Mouse (Mus musculus): ENCODE results near the gene Fbxo42. TPM values are rescaled to one million over a fixed set of nuclear protein-coding genes. Genes with fewer than 3 reads are reported as not detected.
A peak's percentile ranks its signal among the peaks of the same experiment; 100 is the strongest.
"Not testable (repeated sequence)": the region's sequence is repeated elsewhere in the genome, so short reads cannot be mapped to it uniquely, and the experiment has no call there.

Gene Fbxo42
- polyA plus RNA-seq, 1 experiment from 2014 or later, result 11.6 TPM

DNA sequence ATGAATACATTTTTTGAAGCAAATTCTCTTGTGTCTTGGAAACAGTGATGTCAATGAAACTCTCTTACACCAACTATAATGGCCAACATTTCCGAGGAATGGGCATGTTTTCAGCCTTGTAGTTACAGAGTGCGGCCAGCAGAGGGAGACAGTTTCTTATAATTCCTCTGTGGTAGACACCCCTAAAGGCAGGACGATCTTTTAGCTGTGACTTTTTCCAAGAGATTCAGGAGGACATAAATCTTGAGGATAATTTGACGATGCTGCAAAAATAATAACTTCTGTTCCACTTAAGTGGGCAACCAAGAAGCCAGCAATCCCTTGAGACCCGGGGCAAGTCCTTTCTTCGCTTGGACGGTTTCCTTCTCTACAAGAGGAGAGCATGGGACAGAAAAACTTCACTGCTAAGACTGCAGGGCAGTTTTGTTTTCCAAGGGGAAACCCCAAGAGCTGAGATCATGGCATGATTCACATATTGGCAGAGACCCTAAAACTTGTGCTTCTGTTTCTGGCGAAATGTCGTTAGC is 5.4 kb upstream of the Fbxo42 start:
- WGBS (ENCODE audit: missing documents), result 17% methylated on average over 9 of the region's 9 CpGs
- no peak overlapping the region for H3K27ac ChIP-seq

DNA sequence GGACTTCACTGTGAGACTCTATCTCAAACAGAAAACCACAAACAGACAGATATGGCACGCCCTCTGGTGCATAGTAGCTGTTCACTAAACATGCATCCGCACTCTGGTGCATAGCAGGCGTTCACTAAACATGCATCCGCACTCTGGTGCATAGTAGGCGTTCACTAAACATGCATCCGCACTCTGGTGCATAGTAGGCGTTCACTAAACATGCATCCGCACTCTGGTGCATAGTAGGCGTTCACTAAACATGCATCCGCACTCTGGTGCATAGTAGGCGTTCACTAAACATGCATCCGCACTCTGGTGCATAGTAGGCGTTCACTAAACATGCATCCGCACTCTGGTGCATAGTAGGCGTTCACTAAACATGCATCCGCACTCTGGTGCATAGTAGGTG is 2.6 kb upstream of the Fbxo42 start:
- H3K79me2 ChIP-seq (ENCODE audit: inconsistent target), result peaks cover 21% of the 10 kb centered on the region
- no CpG with 5 or more reads among the region's 16 CpGs for WGBS (ENCODE audit: missing documents)
- H3K27ac ChIP-seq, result not testable (repeated sequence)

More for the DNA sequence above, 5.4 kb upstream of the Fbxo42 start:
- H3K4me3 ChIP-seq (ENCODE audit: inconsistent target), result no peak overlapping the region
- H3K79me2 ChIP-seq (ENCODE audit: inconsistent target), result peaks cover 17% of the 10 kb centered on the region
- no peaks in the 10 kb centered on the region for H3K36me3 ChIP-seq (ENCODE audit: inconsistent target)

DNA sequence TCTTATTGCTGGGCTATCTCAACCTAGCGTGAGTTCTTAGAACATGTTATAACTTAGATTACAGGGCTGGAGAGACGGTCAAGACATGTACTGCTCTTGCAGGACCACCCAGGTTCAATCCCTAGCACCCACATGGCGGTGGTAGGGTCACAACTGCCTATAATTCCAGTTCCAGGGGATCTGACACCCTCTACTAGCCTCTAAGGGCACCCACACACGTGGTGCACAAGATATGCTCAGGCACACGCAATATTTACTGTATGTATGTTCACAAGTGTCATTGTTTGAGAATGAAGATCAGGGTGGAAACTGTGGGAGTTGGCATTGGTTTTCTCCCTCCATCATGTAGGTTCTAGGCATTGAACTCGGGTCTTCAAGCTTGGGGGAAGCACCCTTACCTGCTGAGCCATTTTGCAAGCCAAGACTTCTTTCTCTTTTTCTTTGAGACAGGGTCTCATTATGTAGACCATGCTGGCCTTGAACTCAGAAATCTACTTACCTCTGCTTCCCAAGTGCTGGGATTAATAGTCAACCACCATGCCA is 1.2 kb upstream of the Fbxo42 start:
- Histone ChIP-seq H3K27ac (peak overlapping the region; percentile 86), H3K79me2 (ENCODE audit: inconsistent target) (peaks cover 35% of the 10 kb centered on the region), H3K36me3 (ENCODE audit: inconsistent target) (no peaks in the 10 kb centered on the region), H3K4me3 (ENCODE audit: inconsistent target) (peak overlapping the region; percentile 45; the same call in 1 of the 2 replicates)
- 94% methylated on average over 6 of the region's 6 CpGs for WGBS (ENCODE audit: missing documents)

More for the DNA sequence above, 2.6 kb upstream of the Fbxo42 start:
- not testable (repeated sequence) for H3K36me3 ChIP-seq (ENCODE audit: inconsistent target); H3K4me3 ChIP-seq (ENCODE audit: inconsistent target)

GRCm38 (mm10) chr4:141148009-141148801 is 492 bp downstream of the Fbxo42 start:
- Histone ChIP-seq H3K4me3 (ENCODE audit: inconsistent target) (peak overlapping the region; percentile 66), H3K36me3 (ENCODE audit: inconsistent target) (no peaks in the 10 kb centered on the region), H3K79me2 (ENCODE audit: inconsistent target) (peaks cover 51% of the 10 kb centered on the region), H3K27ac (peak overlapping the region; percentile 29)
- WGBS (ENCODE audit: missing documents), result 1% methylated on average over 48 of the region's 66 CpGs

DNA sequence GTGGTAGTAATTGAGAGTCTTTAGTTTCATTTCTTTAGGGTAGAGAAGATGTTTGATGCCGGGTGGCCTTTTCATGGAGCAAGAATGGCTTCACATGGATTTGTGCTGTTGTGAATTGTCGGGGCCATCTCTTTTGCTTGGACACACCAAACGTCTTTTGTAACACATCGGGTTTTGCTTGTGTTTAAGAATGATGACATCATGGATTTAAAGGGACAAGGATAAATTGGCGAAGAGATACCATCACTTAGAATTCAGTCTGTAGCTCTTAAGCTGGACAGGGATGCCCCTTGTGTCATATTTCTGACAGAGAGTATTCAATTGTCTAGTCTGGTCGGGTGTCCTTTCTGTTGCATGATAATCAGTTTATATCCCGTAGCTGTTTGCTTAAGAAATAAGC is 1.4 kb downstream of the Fbxo42 start:
- Histone ChIP-seq H3K79me2 (ENCODE audit: inconsistent target) (peaks cover 61% of the 10 kb centered on the region), H3K36me3 (ENCODE audit: inconsistent target) (no peaks in the 10 kb centered on the region), H3K27ac (peak overlapping the region; percentile 29; the same call in 1 of the 2 replicates), H3K4me3 (ENCODE audit: inconsistent target) (peak overlapping the region; percentile 66)
- 41% methylated on average over 7 of the region's 7 CpGs for WGBS (ENCODE audit: missing documents)

DNA sequence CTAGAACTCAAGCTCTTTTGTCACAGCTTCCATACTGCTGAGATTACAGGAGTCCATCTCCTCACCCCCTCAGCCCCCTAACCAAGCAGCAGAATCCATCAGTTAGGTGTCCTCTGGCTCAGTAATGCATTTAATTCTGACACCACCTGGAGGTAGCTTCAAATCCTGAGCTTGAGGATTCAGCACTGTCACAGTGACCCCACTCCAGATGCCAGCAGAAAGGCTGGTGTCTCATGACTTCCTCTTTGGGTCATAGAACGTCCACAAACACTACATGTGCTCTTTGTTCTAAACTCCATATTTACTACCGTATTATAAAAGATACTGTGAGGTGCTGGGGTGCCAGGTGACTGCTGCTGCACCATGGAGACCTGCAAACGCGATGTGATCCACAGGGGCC is 9.8 kb downstream of the Fbxo42 start:
- Histone ChIP-seq H3K79me2 (ENCODE audit: inconsistent target) (peaks cover 100% of the 10 kb centered on the region), H3K36me3 (ENCODE audit: inconsistent target) (no peaks in the 10 kb centered on the region), H3K27ac (peak overlapping the region; percentile 78), H3K4me3 (ENCODE audit: inconsistent target) (no peak overlapping the region)
- 26% methylated on average over 4 of the region's 4 CpGs for WGBS (ENCODE audit: missing documents)

GRCm38 (mm10) chr4:141158609-141159008 is 10.9 kb downstream of the Fbxo42 start:
- no peaks in the 10 kb centered on the region for H3K36me3 ChIP-seq (ENCODE audit: inconsistent target)
- peaks cover 100% of the 10 kb centered on the region for H3K79me2 ChIP-seq (ENCODE audit: inconsistent target)
- peak overlapping the region; percentile 78 for H3K27ac ChIP-seq
- H3K4me3 ChIP-seq (ENCODE audit: inconsistent target), result no peak overlapping the region
- 87% methylated on average over 2 of the region's 2 CpGs for WGBS (ENCODE audit: missing documents)

GRCm38 (mm10) chr4:141159093-141159492 is 11.4 kb downstream of the Fbxo42 start:
- no peaks in the 10 kb centered on the region for H3K36me3 ChIP-seq (ENCODE audit: inconsistent target)
- H3K4me3 ChIP-seq (ENCODE audit: inconsistent target), result no peak overlapping the region
- 46% methylated on average over 11 of the region's 11 CpGs for WGBS (ENCODE audit: missing documents)
- H3K79me2 ChIP-seq (ENCODE audit: inconsistent target), result peaks cover 100% of the 10 kb centered on the region
- H3K27ac ChIP-seq, result peak overlapping the region; percentile 78

DNA sequence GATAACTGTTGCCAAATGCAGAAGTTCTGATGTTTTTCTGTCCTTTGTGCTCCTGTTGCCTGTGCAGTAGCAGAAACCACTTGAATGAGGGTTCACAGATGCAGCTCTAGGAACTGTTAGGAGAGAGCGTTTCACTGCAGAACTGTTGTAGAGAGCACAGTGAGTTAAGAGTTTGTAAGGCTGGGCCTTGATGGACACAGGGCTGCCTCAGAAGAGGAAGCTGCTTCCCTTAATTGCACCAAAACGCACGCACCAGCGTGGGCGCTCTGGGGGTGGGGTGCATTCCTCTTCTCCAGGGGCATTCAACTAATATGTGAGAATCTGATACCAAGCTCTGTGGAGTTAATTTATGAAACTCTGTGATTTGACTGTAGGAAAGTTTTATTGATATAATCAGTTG is 12.0 kb downstream of the Fbxo42 start:
- WGBS (ENCODE audit: missing documents), result 6% methylated on average over 5 of the region's 5 CpGs
- Histone ChIP-seq H3K27ac (peak overlapping the region; percentile 78), H3K4me3 (ENCODE audit: inconsistent target) (no peak overlapping the region), H3K79me2 (ENCODE audit: inconsistent target) (peaks cover 100% of the 10 kb centered on the region), H3K36me3 (ENCODE audit: inconsistent target) (no peaks in the 10 kb centered on the region)

GRCm38 (mm10) chr4:141160193-141160592 is 12.5 kb downstream of the Fbxo42 start:
- H3K4me3 ChIP-seq (ENCODE audit: inconsistent target), result no peak overlapping the region
- H3K36me3 ChIP-seq (ENCODE audit: inconsistent target), result no peaks in the 10 kb centered on the region
- H3K79me2 ChIP-seq (ENCODE audit: inconsistent target), result peaks cover 100% of the 10 kb centered on the region
- peak overlapping the region; percentile 78 for H3K27ac ChIP-seq
- 54% methylated on average over 4 of the region's 4 CpGs for WGBS (ENCODE audit: missing documents)

DNA sequence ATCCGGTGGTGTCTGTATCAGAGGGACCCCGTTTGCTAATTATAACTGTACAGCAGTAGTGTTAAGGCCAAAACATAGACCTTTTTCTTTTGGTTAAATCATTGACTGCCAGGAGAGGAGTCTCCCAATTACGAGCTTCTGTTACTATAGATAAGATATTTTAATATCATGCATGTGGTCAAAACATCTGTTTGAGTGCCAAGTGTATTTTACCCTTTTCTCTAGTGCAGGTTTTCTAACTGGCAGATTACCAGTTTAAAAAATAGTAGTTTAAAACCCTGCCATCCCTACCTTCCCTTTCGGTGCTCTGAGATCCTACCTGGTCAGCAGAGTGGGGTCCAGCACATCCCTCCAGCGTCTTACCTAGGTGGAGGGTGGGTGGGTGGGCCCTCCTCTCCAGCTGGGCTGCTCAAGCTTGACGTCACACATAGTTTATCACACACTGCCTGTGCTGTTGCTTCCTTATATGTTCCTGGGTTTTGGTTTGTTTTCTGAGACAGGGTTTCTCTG is 14.0 kb downstream of the Fbxo42 start:
- 41% methylated on average over 6 of the region's 6 CpGs for WGBS (ENCODE audit: missing documents)
- H3K79me2 ChIP-seq (ENCODE audit: inconsistent target), result peaks cover 100% of the 10 kb centered on the region
- no peak overlapping the region for H3K27ac ChIP-seq
- no peak overlapping the region for H3K4me3 ChIP-seq (ENCODE audit: inconsistent target)
- no peaks in the 10 kb centered on the region for H3K36me3 ChIP-seq (ENCODE audit: inconsistent target)

DNA sequence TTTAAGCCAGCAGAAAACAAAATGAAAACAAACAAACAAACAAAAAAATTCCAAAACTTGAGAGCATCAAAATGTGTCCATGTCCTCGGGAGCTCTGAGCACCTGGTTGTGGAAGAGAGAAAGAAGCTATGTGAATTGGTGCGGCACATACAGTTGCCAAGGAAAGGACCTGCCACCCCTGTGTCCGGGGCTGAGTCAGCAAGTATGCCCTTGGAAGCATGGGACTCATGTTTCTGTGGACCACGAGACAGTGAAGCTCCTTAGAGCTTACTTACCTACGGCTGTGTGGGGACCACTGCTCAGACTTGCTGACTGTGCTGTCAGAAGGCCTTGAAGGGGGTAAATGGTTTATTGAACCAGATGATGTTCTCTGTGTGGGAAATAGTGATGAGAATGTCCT is 16.0 kb downstream of the Fbxo42 start:
- Histone ChIP-seq H3K4me3 (ENCODE audit: inconsistent target) (no peak overlapping the region), H3K27ac (0 out of 2 replicates have a peak overlapping the region, but pooled peaks have one; percentile 5)
- 85% methylated on average over 5 of the region's 5 CpGs for WGBS (ENCODE audit: missing documents)

DNA sequence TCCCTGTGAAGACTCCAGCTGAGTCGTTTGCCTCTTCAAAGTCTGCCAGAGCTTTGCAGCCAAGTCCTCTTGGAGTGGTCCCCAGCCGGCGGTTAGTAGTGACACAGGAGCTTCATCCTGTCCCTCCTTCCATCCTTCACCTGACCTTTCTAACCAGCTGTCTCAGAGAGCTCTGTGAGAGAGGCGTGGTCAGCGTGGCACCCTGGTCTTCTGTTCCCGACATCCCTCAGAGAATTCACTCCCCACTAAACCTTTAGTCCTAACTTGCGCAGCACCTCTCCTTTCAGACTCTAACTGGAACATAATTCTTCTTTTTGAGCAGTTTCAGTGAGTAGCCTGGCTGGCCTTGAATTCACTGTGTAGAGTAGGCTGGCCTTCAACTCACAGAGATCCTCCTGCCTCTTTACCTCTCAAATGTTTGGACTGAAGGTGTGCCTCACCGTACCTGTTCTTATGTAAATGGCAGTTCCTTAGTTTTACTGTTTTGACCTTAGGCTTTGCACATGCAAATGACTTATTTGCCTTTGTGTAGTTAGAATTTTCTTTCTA is 18.1 kb downstream of the Fbxo42 start:
- peaks cover 82% of the 10 kb centered on the region for H3K79me2 ChIP-seq (ENCODE audit: inconsistent target)
- H3K4me3 ChIP-seq (ENCODE audit: inconsistent target), result no peak overlapping the region
- WGBS (ENCODE audit: missing documents), result 95% methylated on average over 8 of the region's 8 CpGs
- peaks cover 9% of the 10 kb centered on the region; the same call in 1 of the 2 replicates for H3K36me3 ChIP-seq (ENCODE audit: inconsistent target)
- H3K27ac ChIP-seq, result no peak overlapping the region

More for the DNA sequence above, 16.0 kb downstream of the Fbxo42 start:
- Histone ChIP-seq H3K36me3 (ENCODE audit: inconsistent target) (no peaks in the 10 kb centered on the region), H3K79me2 (ENCODE audit: inconsistent target) (peaks cover 98% of the 10 kb centered on the region)

- WGBS (ENCODE audit: missing documents), result 100% methylated on average over 2 of the region's 3 CpGs
- H3K79me2 ChIP-seq (ENCODE audit: inconsistent target), result peaks cover 82% of the 10 kb centered on the region
- no peak overlapping the region for H3K4me3 ChIP-seq (ENCODE audit: inconsistent target)
- H3K27ac ChIP-seq, result no peak overlapping the region
- peaks cover 21% of the 10 kb centered on the region for H3K36me3 ChIP-seq (ENCODE audit: inconsistent target)
Observed at GRCm38 (mm10) chr4:141167156-141167555, 19.4 kb downstream of the Fbxo42 start.

- Histone ChIP-seq H3K36me3 (ENCODE audit: inconsistent target) (peaks cover 35% of the 10 kb centered on the region), H3K79me2 (ENCODE audit: inconsistent target) (peaks cover 72% of the 10 kb centered on the region), H3K4me3 (ENCODE audit: inconsistent target) (no peak overlapping the region), H3K27ac (no peak overlapping the region)
- WGBS (ENCODE audit: missing documents), result 93% methylated on average over 7 of the region's 8 CpGs
Observed at GRCm38 (mm10) chr4:141172121-141172520, 24.4 kb downstream of the Fbxo42 start.
